Mouse (Mus musculus): Measurements from ENCODE around the gene Tnip2.

GRCm38 (mm10) chr5:34547410-34547809, 33.6 kb upstream of the Tnip2 start:
- TF ChIP-seq CTCF (IDR thresholded peaks at IDR 0.05; ENCODE audit: borderline replicate concordance, extremely low read depth, insufficient read depth, insufficient read length) (peak; percentile 57; the same call in 1 of the 2 replicates), POLR2A (IDR thresholded peaks at IDR 0.05; ENCODE audit: borderline replicate concordance, extremely low read depth, insufficient read depth, insufficient read length, poor library complexity, severe bottlenecking) (no peak)
